Mouse (Mus musculus): ENCODE results near the gene Krt1.

The Krt1 gene

DNA sequence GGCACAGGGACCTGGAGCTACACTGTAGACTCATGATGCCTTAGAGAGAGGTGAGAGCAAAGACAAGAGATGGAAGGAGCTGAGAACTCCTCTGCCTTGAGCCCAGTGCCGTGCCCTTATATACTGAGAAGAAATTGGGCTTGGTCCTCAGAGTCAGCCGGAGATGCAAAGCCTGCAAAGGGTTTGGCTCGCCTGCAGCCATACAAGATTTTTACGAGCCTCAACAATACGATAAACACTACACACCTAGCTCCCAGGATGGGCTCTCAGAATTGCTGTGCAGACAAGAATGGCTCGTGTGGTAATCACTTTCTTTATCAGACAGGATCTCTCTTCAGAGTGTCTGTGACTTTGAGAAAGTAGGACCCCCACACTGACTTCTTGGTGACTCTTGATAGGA is at the start of gene Krt1:
Gene Krt1 (minus strand): TSS at position 101 of the 400 bp plus-strand sequence.
- in situ Hi-C loops (cut with MboI) = no loop called here

DNA sequence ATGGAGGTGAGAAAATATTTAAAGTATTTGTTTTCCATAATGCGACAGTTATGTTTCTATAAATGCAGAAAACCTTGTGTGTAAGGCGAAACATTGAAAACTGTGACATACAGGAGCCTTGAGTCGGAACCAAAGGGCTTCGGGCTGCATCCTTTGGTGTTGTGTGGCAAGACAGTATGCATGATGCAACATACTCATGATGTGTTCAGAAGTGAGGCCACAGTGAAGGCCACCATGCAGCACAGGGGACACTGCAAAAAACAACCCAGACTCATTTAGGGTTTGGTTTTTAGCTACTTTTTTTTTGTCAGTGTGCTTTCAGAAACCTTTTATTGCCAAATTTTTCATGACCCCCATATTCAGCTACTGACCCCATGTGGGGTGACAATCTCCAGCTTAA is 44.6 kb upstream of the Krt1 start:
- in situ Hi-C loops (cut with MboI) = no loop called here

DNA sequence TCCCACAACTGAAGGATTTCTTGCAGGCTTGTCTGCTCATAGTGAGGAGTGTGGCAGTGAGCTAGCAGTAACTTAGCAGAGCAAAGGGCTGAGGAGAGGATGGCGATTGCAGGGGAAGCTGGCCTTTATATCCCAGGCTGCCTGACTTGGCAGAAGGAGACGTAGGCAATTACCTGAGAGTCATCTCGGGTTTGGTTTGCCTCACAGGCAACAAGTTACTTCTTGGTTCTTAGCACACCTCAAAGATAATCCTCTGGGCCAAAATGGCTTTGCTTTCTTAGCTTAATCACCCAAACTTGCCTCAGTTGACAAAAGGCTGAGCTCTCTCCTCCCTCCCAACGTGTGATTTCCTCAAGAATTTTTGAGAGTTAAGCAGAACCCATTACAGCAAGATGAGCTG is 42.2 kb upstream of the Krt1 start, which contains the start of gene Krt76:
Gene Krt76 (minus strand): TSS at position 101 of the 400 bp plus-strand sequence.
- in situ Hi-C loops (cut with MboI) = no loop called here

DNA sequence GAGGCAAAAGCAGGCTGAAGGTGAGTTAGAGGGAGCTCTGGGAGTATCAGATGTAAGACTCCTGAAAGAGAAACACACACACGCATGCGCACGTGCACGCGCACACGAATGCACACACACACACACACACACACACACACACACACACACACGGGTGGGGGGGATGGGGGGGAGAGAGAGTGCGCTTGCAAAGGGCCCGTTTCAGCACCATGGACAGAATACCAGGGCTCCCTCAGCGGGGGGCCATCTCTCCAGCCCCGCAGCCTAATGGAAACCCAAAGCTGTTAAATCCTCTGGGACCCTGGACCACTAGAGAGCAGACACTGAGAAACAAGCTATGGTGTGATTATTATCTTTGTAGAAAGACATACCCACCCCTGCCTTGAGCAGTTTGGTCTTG is 29.2 kb upstream of the Krt1 start:
- in situ Hi-C loops (cut with MboI) = no loop called here

DNA sequence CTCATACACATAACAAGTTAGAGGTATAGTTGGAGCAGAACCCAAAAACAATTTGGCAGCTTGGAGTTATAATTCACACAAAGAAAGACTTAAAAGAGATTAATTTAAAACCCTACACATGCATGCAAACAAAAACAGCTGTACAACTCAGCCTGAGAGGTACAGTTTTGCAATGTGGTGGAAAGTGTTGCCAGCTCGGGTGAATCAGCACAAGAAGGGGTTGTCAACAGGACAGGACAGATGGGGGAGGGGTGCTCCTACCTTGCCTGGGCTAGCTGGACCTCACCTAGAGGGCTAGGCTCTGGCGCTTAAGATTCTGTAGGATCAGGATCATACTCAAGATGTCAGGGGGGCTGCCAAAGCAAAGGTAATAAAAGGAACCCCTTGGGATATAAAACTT is 27.4 kb upstream of the Krt1 start:
- in situ Hi-C loops (cut with MboI) = no loop called here

DNA sequence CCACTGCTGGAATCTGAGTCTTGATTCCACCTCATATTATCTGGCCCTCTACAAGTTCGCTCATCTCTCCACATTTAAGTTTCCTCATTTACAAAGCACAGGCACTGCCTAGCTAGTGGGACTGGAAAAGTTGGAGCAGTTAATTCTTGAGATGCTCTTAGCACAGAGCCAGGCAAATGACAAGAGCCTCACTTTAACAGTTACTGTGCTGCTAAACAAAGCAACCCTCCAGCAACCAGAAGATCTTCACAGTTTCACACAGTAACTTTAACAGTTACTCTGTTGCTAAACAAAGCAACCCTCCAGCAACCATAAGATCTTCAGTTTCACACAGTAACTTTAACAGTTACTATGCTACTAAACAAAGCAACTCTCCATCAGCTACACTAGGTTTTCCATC is 23.8 kb upstream of the Krt1 start:
- in situ Hi-C loops (cut with MboI) = no loop called here

DNA sequence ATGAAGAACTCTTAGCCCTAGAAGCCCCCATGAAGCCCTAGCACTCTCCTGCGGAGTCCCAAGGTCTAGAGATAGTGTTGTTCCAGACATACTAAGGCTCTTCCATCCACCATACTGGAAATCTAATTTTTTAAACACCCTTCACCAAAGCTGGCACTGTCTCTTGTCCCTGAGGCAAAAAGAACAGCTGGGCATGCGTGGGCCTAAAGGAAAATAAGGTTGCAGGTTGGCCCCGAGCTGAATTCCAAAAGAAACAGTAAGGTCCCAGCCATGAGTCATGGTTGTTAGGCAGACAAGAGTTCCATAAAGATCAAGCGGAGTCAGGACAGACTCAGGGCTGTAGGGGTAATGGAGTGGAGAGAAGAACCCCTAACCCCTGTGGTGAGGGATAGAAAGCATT is 22.6 kb upstream of the Krt1 start:
- in situ Hi-C loops (cut with MboI) = no loop called here

DNA sequence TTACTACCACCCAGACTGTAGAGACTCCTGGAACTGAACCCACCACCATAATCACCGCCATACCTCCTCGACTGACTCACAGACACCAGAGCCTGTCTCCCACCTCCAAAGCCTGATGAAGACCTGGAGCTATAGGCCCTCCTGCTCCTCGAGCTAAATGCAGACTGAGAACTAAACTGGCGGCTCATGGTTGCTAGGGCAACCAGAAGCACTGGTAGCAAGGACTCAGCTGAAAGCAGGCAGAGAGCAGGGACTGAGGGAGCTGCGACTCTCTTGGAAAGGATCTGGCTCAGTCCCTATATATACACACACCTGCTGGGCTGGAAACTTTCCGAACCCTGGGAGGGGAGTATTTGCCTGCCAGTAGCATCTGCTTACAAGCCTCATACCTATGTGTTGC is 18.8 kb upstream of the Krt1 start, which contains the start of gene Krt77:
Gene Krt77 (minus strand): TSS at position 275 of the 400 bp plus-strand sequence.
- in situ Hi-C loops (cut with MboI) = no loop called here

DNA sequence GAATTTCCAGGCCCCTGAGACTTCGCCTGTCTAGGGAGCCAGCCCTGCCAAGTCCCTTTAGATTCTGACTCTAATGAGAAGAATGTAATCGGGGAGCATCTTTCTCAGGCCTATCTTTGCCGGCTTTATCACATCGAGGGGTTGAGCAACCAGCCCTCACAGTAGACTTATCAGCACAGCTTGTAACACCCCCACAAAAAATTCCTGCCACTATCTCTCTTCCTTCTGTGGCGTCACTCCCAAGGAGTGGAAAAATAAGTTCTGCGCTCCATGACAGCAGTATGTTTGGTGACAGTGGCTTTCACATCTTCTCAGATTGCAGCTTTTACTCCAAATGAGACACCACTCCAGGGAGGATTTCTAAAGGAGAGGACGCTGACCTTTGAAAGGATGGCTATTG is 16.2 kb upstream of the Krt1 start:
- in situ Hi-C loops (cut with MboI) = no loop called here

DNA sequence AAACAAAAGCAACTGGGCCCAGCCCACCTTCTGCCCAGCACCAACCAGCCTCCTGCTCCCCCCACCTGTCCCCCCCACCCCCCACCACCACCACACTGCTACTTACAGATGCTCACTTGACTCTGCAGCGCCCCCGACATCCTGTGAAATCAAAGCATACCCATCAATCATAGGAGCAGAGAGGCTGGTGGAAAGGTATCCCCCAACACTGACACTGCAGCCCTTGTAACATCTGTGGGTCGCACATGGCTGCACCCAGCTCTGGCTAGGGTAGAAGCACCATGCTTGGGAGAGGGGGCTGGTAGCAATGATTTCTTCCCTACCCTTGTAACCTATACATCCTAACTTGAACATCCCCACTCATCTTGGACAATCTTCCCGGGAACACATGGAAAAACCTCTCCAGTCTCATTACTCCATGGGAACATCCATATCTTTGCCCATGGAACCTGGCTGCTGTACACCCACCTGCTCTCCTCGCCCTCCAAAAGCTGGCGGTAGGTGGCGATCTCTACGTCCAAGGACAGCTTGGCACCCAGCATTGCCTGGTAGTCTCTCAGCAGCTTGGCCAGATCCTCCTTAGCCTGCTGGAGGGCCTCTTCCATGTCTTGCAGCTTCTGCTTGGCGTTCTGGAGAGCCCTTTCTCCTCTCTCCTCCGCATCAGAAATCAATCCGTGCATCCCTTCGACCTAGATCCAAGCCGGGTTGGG is 10.0 kb upstream of the Krt1 start:
- in situ Hi-C loops (cut with MboI) = no loop called here

DNA sequence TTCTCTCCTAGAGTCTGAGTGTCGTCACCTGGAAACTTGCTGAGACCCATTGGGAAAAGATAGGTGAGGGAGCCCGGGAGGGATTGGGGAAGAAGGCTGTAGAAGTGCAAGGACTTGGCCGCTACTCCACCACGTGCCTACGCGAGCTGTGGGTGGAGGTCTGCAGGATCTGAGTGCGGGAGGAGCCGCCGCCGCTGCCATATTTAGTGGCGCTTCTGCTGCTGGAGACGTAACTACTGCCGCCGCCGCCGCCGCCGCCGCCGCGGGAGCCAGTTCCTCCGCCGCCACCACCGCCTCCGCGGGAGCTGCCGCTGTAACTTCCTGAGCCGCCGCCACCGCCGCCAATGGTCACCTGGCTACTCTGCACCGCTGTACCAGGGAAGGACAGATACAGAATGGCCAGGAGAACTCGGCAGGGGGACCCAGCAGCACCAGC is 9.2 kb upstream of the Krt1 start:
- in situ Hi-C loops (cut with MboI) = no loop called here

DNA sequence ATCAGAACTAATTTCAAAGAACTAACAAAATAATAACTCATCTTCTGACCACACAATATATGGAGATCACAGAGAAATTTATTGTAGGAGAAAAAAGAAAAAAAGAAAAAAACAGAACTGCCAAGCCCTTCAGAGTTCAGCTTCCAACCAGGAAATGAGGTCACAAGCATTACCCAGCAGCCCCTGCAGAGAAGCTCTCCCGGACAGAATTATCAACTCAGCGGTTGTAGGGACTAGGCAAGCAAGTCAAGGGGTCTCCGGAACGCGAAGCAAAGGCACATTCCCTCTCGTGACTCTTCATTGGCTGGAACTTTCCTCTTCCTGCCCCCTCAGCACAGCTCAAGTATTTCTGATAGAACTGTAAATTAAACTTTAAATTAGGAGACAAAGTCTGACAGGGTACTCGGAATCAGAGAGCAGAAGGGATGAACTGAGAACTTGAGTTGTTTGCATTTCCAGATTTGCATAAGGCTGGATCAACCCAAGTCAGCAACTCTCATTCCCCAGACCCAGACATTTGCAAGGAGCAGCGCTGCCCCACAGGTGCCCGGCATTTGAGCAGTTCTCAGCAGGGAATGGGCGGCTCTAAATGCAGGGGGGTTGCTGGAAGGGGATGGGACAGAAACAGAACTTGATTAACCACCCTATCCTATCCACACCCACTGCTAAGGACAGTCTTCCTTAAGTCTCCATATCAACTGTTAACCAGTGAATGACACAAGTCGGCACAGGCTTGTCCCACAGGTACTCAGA is 8.3 kb upstream of the Krt1 start:
- in situ Hi-C loops (cut with MboI) = no loop called here

DNA sequence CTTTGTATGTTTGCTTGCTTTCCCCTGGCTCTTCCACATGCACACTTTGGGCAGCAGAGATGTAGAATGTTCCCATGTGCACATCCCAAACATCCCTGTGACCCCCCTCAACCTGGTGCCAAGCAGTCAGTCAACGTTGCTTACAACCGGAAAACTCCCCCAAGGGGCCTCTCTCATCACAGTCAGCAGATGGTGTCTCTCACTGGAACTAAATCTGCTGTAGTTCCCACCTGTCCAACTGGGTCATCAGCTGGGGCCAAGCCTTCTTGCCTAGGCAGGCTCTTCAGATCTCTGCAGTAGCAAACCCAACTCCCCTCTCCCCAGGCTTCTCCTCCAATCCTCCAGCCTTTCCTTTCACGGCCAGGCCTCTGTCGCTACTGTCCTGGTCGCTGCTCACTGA is 6.1 kb upstream of the Krt1 start:
- in situ Hi-C loops (cut with MboI) = no loop called here

DNA sequence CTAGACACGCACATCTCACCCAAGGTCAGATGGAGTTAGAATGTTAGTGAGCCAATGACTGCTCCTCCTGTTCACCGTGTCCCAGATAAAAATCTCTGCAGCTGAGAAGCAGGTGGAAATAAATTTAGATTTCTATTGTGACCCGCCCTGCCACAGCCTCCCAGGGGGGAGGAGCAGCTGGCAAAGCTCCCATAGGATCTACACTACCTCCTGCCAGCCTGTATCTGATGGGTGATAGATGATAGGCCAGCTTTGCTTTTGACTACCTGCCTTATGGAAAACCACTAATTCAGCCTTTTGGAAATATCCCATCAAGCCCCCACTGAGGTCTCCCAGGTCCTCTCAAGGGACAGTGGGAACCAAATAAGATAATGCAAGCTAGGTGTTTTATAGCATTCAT is 5.1 kb upstream of the Krt1 start:
- in situ Hi-C loops (cut with MboI) = no loop called here

DNA sequence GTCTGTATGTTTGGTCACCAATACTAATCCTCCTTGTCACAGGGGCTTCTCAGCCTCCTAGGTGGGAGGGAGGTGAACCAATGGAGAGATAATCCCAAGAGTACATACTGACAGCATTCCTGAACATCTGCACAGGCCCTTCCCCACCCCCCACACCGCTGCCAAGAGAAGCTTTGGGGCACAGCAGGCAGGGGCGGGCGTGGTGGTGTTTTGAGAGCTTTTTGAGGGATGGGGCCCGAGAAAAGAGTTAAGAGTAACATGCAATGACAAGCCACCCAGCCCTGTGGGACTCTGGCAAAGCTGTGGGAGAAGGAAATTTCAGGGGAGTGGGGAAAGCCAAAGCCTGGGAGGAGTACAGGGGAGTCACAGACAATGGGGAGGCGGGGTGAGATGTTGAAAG is 3.7 kb upstream of the Krt1 start:
- in situ Hi-C loops (cut with MboI) = no loop called here

DNA sequence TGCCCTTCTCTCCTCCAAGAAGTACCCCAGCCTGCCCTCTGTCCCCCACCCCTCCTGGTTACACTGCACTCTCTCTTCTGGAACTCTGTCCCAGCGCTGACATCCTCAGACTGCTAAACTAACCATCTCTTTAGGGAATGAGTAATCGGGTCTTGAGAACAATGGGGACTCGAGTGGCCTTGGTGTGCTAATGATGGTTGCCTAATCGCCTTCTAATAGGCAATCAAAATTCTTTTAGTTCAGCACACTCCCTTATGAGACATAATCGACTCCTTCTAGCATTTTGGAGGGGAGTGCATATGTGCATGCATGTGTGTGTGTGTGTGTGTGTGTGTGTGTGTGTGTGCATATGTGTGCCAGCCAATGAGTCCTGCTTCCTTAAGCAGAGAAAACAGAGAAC is 2.0 kb upstream of the Krt1 start:
- in situ Hi-C loops (cut with MboI) = no loop called here

DNA sequence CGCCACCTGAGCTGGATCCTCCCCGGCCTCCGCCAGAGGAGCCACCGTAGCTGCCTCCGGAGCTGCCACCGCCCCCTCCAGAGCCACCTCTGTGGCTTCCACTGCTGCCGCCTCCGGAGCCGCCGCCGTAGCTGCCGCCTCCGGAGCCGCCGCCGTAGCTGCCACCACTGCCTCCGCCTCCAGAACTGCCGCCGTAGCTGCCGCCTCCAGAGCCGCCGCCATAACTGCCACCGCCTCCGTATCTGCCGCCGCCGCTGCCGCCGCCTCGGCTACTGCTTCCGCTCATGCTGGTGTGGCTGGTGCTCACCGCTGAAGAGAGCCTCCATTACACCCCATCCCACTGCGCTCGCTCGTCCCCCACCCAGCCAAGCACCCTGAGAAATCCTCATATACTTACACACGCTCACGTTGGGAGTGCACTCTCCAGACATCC is 4.6 kb downstream of the Krt1 start:
- in situ Hi-C loops (cut with MboI) = no loop called here

DNA sequence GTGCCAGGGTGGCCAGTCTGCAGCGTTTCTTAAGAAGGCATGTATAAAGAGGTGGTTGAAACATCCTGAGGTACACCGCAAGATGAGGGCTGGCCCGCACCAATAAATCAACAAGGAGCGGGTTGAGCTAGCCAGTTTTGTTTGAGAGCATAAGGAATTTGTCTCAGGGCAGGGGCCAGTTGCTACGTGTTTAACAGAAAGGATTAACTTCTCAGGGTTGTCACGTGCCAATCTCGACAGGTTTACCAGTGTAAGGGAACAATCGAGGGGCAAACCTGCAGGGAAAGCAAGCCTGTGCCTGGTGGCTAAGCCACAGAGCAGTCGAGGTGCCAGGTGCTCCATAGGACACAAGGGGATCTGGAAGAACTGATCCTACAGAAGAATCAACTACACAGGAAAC is 7.4 kb downstream of the Krt1 start:
- in situ Hi-C loops (cut with MboI) = no loop called here

DNA sequence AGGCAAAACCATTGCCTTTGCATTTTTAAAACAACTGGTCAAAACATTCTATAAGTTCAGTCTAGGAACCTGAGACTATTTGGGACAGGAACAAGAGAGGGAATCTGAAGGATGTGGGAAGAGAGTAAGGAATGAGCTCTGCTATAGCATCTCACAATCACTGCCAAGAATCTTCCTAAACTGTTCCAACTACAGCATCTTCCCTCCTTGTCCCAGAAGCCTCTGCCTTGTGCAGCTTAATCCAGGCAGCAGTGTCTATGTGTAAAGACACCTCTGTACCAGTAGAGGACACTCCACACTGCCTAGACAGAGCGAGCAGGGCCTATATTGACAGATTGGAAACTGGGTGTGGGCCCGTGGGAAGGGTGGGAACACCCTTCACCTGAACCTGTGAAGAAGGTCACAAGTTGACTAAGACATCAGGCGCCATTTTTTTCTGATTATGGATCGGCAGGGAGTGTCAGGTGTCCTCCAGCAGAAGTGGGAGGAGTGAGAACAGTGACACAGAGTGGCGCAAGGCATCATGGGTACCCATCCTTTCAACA is 15.7 kb downstream of the Krt1 start:
- in situ Hi-C loops (cut with MboI) = no loop called here

DNA sequence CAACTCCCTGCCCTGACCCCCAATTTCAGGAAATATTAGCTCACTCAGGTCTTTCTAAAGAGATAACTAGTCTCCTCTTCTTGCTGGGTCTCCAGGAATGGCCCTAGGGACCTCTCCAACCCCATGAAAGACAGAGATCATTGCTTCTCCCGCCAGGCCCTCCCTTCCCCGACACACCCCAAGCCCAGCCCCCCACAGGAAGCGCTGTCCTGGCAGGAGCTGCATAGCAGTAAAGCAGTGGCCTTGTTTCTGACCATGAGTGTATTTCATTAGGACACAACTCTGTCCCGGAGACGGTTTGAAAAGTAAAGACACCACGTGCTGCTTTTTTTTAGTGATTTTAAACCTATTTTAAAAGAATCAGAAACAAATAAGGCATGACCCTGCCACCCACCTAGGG is 17.5 kb downstream of the Krt1 start:
- in situ Hi-C loops (cut with MboI) = no loop called here

DNA sequence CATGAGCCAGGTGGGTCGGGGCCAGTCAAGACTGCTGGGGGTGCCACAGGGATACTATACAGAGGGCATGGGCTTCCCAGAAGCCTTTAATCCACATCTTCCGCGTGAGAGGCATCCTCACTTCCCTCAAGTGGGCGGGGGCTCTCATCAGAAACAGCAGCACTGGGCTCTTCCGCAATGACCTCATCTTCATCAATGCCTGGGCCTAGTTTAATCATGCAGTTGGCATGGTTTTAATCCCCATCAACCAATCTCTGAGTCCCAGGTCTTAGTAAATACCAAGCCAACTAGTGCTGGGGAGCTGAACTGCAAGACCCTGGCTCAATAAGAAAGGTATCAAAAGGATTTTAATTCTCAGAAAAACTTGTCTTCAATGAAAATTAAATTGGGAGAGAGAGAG is 21.2 kb downstream of the Krt1 start:
- in situ Hi-C loops (cut with MboI) = no loop called here

DNA sequence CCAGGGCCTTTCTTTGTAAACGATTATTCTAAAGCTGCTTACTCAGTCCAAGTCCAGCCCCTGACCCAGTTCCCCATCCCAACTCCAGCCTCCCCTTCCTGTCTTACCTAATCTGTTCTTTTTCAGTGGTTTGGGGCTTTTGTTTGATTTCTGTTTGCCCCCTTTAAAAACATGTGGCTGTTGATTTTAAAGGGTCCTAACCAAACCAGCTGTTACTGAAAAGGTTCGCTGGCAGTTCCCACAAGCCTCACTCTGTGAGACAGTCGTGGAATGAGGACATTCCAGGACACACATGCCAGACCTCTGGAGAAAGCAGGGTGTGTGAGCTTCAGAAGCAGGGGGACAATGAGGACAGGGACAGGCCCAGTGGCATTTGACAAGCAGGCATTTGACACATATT is 28.8 kb downstream of the Krt1 start:
- in situ Hi-C loops (cut with MboI) = no loop called here

DNA sequence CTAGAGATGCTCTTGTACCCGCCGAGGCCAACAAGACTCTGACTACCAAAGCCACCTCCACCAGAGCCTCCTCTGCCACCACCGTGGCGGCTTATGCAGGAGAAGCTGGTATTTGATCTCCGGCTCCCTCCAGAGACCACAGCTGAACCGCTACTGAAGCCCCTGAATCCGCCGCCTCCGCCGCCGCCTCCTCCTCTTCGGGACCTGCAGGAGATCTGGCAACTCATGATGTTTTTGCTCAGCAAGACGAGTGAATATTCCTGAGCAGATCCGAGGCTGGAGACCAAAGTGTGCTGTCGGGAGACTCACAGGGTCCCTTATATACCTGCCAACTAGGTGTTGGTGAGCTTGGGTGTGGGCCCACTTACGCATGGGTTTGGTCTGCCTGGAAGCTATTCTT is 32.7 kb downstream of the Krt1 start, which contains the start of gene Krt2:
Gene Krt2 (minus strand): TSS at position 295 of the 400 bp plus-strand sequence.
- in situ Hi-C loops (cut with MboI) = no loop called here

All from mature B cell (primary cell).